Mouse (Mus musculus): Measurements from ENCODE around the gene Upf3a. TPM values are rescaled to one million over a fixed set of nuclear protein-coding genes. Genes with fewer than 3 reads are reported as not detected.
"Not testable (repeated sequence)": the region's sequence is repeated elsewhere in the genome, so short reads cannot be mapped to it uniquely, and the experiment has no call there.

Upf3a gene
- total RNA-seq (2014; fragmentation: Nextera tagmentation) (19.9 and 29.4 TPM in 2 replicates), total RNA-seq (2017) (32.6 and 33.0 TPM in 2 replicates)

GRCm38 (mm10) chr8:13785250-13785763 lies at the start of gene Upf3a:
Upf3a (plus strand) TSS chr8:13785615.
- peak; percentile 89 for ATAC-seq (replicated peaks; ENCODE audit: low FRiP score, low TSS enrichment, poor library complexity, severe bottlenecking)

GRCm38 (mm10) chr8:13740323-13740770 lies 45.1 kb upstream of the Upf3a start:
- peak; percentile 65 for ATAC-seq (replicated peaks; ENCODE audit: low FRiP score, low TSS enrichment, poor library complexity, severe bottlenecking)

GRCm38 (mm10) chr8:13740817-13741613 lies 44.4 kb upstream of the Upf3a start:
- peak; percentile 89 for ATAC-seq (replicated peaks; ENCODE audit: low FRiP score, low TSS enrichment, poor library complexity, severe bottlenecking)

- ATAC-seq (replicated peaks; ENCODE audit: low FRiP score, low TSS enrichment, poor library complexity, severe bottlenecking) = not testable (repeated sequence)
These were observed 39.2 kb upstream of the Upf3a start for GRCm38 (mm10) chr8:13746212-13746611.

- ATAC-seq (replicated peaks; ENCODE audit: low FRiP score, low TSS enrichment, poor library complexity, severe bottlenecking) = no peak
These were observed 37.8 kb upstream of the Upf3a start for GRCm38 (mm10) chr8:13747626-13748025.

- peak; percentile 53; the same call in 1 of the 2 replicates for ATAC-seq (replicated peaks; ENCODE audit: low FRiP score, low TSS enrichment, poor library complexity, severe bottlenecking)
These were observed 31.7 kb upstream of the Upf3a start for GRCm38 (mm10) chr8:13753680-13754079.

GRCm38 (mm10) chr8:13756480-13756879 lies 28.9 kb upstream of the Upf3a start:
- ATAC-seq (replicated peaks; ENCODE audit: low FRiP score, low TSS enrichment, poor library complexity, severe bottlenecking) = no peak

- peak; percentile 74 for ATAC-seq (replicated peaks; ENCODE audit: low FRiP score, low TSS enrichment, poor library complexity, severe bottlenecking)
These were observed 28.2 kb upstream of the Upf3a start, which contains the start of gene Cdc16 for GRCm38 (mm10) chr8:13756982-13757804. Cdc16 (plus strand) TSS chr8:13757676.

GRCm38 (mm10) chr8:13757805-13758727 lies 27.3 kb upstream of the Upf3a start:
- ATAC-seq (replicated peaks; ENCODE audit: low FRiP score, low TSS enrichment, poor library complexity, severe bottlenecking) = peak; percentile 80

- ATAC-seq (replicated peaks; ENCODE audit: low FRiP score, low TSS enrichment, poor library complexity, severe bottlenecking) = no peak
These were observed 16.2 kb upstream of the Upf3a start for GRCm38 (mm10) chr8:13769206-13769605.

GRCm38 (mm10) chr8:13780536-13780935 lies 4.9 kb upstream of the Upf3a start:
- no peak for ATAC-seq (replicated peaks; ENCODE audit: low FRiP score, low TSS enrichment, poor library complexity, severe bottlenecking)

- ATAC-seq (replicated peaks; ENCODE audit: low FRiP score, low TSS enrichment, poor library complexity, severe bottlenecking) = peak; percentile 75
These were observed 417 bp downstream of the Upf3a start for GRCm38 (mm10) chr8:13785764-13786299.

- no peak for ATAC-seq (replicated peaks; ENCODE audit: low FRiP score, low TSS enrichment, poor library complexity, severe bottlenecking)
These were observed 4.2 kb downstream of the Upf3a start for GRCm38 (mm10) chr8:13789606-13790005.

- no peak for ATAC-seq (replicated peaks; ENCODE audit: low FRiP score, low TSS enrichment, poor library complexity, severe bottlenecking)
These were observed 7.8 kb downstream of the Upf3a start for GRCm38 (mm10) chr8:13793097-13793745.

- no peak for ATAC-seq (replicated peaks; ENCODE audit: low FRiP score, low TSS enrichment, poor library complexity, severe bottlenecking)
These were observed 8.3 kb downstream of the Upf3a start for GRCm38 (mm10) chr8:13793746-13794101.

- no peak for ATAC-seq (replicated peaks; ENCODE audit: low FRiP score, low TSS enrichment, poor library complexity, severe bottlenecking)
These were observed 12.3 kb downstream of the Upf3a start for GRCm38 (mm10) chr8:13797676-13798075.

- no peak for ATAC-seq (replicated peaks; ENCODE audit: low FRiP score, low TSS enrichment, poor library complexity, severe bottlenecking)
These were observed 14.2 kb downstream of the Upf3a start for GRCm38 (mm10) chr8:13799566-13799965.

GRCm38 (mm10) chr8:13828598-13829172 lies 43.3 kb downstream of the Upf3a start:
- ATAC-seq (replicated peaks; ENCODE audit: low FRiP score, low TSS enrichment, poor library complexity, severe bottlenecking) = no peak

Data from megakaryocyte-erythroid progenitor cell, adult 5-6 weeks (primary cell).